Mouse (Mus musculus) neural tube, embryonic 15.5 days (tissue): ENCODE data around the gene Dlgap1. TPM values are rescaled to one million over a fixed set of nuclear protein-coding genes. Genes with fewer than 3 reads are reported as not detected.
A peak's percentile ranks its signal among the peaks of the same experiment; 100 is the strongest.

Source experiments
- ATAC-seq: fragments of 200-750 bp; cut with Nextera tagmentation; 2 replicates; pipeline ENCODE4 v1.8.0; 2017; ENCODE audit warnings: mild to moderate bottlenecking, moderate TSS enrichment, moderate library complexity; ENCODE audit not compliant: low FRiP score
- H3K27ac ChIP-seq: fragments of 300-500 bp; sonication (generic); replicated peaks from 2 replicates; pipeline ENCODE4 v1.5.1; 2015; ENCODE audit warnings: mild to moderate bottlenecking, inconsistent platforms
- H3K27me3 ChIP-seq: fragments of 300-500 bp; sonication (generic); replicated peaks from 2 replicates; pipeline ENCODE4 v1.6.1; 2015; ENCODE audit warnings: inconsistent platforms
- H3K36me3 ChIP-seq: fragments of 300-500 bp; sonication (generic); 2 replicates; pipeline ENCODE4 v1.6.1; 2015; ENCODE audit warnings: inconsistent platforms
- H3K4me1 ChIP-seq: fragments of 300-500 bp; sonication (generic); 2 replicates; pipeline ENCODE4 v1.6.1; 2015; ENCODE audit warnings: inconsistent platforms
- H3K4me2 ChIP-seq: fragments of 300-500 bp; sonication (generic); 2 replicates; pipeline ENCODE4 v1.6.1; 2015; ENCODE audit warnings: inconsistent platforms, mild to moderate bottlenecking, moderate library complexity
- H3K4me3 ChIP-seq: fragments of 300-500 bp; sonication (generic); replicated peaks from 2 replicates; pipeline ENCODE4 v1.5.1; 2015; ENCODE audit warnings: mild to moderate bottlenecking, inconsistent platforms
- H3K9ac ChIP-seq: fragments of 300-500 bp; sonication (generic); replicated peaks from 2 replicates; pipeline ENCODE4 v1.6.1; 2015; ENCODE audit warnings: mild to moderate bottlenecking, inconsistent platforms
- H3K9me3 ChIP-seq: fragments of 300-500 bp; sonication (generic); replicated peaks from 2 replicates; pipeline ENCODE4 v1.6.1; 2016; ENCODE audit warnings: inconsistent platforms
- WGBS: fragments of 180-500 bp; shearing (Covaris S2); methylation state at CpG from one replicate; pipeline ENCODE4 v1.1.7; 2015; ENCODE audit warnings: mixed read lengths; 5-methylcytosine and 5-hydroxymethylcytosine counted together
- polyA plus RNA-seq: library from polyadenylated mRNA; unstranded; fragments of >200 nt; fragmentation: Nextera tagmentation; extraction: Ambion mirVana; gene quantifications from 2 replicates; pipeline ENCODE4 v1.2.1, GENCODE M21; 2015

Gene Dlgap1
- polyA plus RNA-seq, 1 experiment from 2014 or later = 42.6 TPM

GRCm38 (mm10) chr17:70191228-70191627, 222.4 kb downstream of the Dlgap1 start:
- WGBS = 83% methylated on average over 6 of the region's 6 CpGs
- H3K27me3 ChIP-seq = no peaks in the 10 kb centered on the region
- no peaks in the 10 kb centered on the region for H3K4me1 ChIP-seq
- no peak for ATAC-seq
- H3K27ac ChIP-seq = no peak overlapping the region
- no peaks in the 10 kb centered on the region for H3K36me3 ChIP-seq
- no peak overlapping the region for H3K9ac ChIP-seq
- H3K4me2 ChIP-seq = no peak overlapping the region
- H3K4me3 ChIP-seq = no peak overlapping the region
- no peaks in the 10 kb centered on the region for H3K9me3 ChIP-seq

- 70% methylated on average over 3 of the region's 3 CpGs for WGBS
- Histone ChIP-seq H3K36me3 (no peaks in the 10 kb centered on the region), H3K4me3 (no peak overlapping the region), H3K27ac (no peak overlapping the region), H3K9me3 (no peaks in the 10 kb centered on the region), H3K4me2 (no peak overlapping the region), H3K9ac (no peak overlapping the region), H3K4me1 (no peaks in the 10 kb centered on the region), H3K27me3 (no peaks in the 10 kb centered on the region)
- ATAC-seq = no peak
Observed at GRCm38 (mm10) chr17:70222891-70223290, 254.0 kb downstream of the Dlgap1 start.

GRCm38 (mm10) chr17:70247342-70247741, 278.5 kb downstream of the Dlgap1 start:
- no peak overlapping the region for H3K9ac ChIP-seq
- no peaks in the 10 kb centered on the region for H3K36me3 ChIP-seq
- H3K4me3 ChIP-seq = no peak overlapping the region
- no peaks in the 10 kb centered on the region for H3K9me3 ChIP-seq
- 78% methylated on average over 7 of the region's 7 CpGs for WGBS
- no peaks in the 10 kb centered on the region for H3K27me3 ChIP-seq
- H3K4me2 ChIP-seq = no peak overlapping the region
- no peak for ATAC-seq
- H3K4me1 ChIP-seq = no peaks in the 10 kb centered on the region
- H3K27ac ChIP-seq = no peak overlapping the region

GRCm38 (mm10) chr17:70248250-70248649, 279.4 kb downstream of the Dlgap1 start:
- Histone ChIP-seq H3K27me3 (no peaks in the 10 kb centered on the region), H3K4me2 (no peak overlapping the region), H3K4me3 (no peak overlapping the region), H3K9ac (no peak overlapping the region), H3K36me3 (no peaks in the 10 kb centered on the region), H3K9me3 (no peaks in the 10 kb centered on the region), H3K27ac (no peak overlapping the region), H3K4me1 (no peaks in the 10 kb centered on the region)
- no peak for ATAC-seq
- 35% methylated on average over 6 of the region's 6 CpGs for WGBS

- Histone ChIP-seq H3K9me3 (no peaks in the 10 kb centered on the region), H3K4me1 (no peaks in the 10 kb centered on the region), H3K4me2 (no peak overlapping the region), H3K9ac (no peak overlapping the region), H3K36me3 (no peaks in the 10 kb centered on the region), H3K27me3 (no peaks in the 10 kb centered on the region), H3K4me3 (no peak overlapping the region), H3K27ac (no peak overlapping the region)
- 90% methylated on average over 3 of the region's 3 CpGs for WGBS
- ATAC-seq = no peak
Observed at GRCm38 (mm10) chr17:70252476-70252875, 283.6 kb downstream of the Dlgap1 start.

- no peak overlapping the region for H3K9ac ChIP-seq
- no peaks in the 10 kb centered on the region for H3K27me3 ChIP-seq
- H3K4me2 ChIP-seq = no peak overlapping the region
- H3K36me3 ChIP-seq = no peaks in the 10 kb centered on the region
- H3K4me3 ChIP-seq = no peak overlapping the region
- ATAC-seq = no peak; the same call in 1 of the 2 replicates
- 60% methylated on average over 4 of the region's 4 CpGs for WGBS
- no peaks in the 10 kb centered on the region for H3K9me3 ChIP-seq
- H3K4me1 ChIP-seq = no peaks in the 10 kb centered on the region
- H3K27ac ChIP-seq = no peak overlapping the region
Observed at GRCm38 (mm10) chr17:70256371-70256770, 287.5 kb downstream of the Dlgap1 start.

- no peak overlapping the region for H3K4me3 ChIP-seq
- H3K36me3 ChIP-seq = no peaks in the 10 kb centered on the region
- H3K27me3 ChIP-seq = no peaks in the 10 kb centered on the region
- H3K27ac ChIP-seq = no peak overlapping the region
- H3K4me1 ChIP-seq = peaks cover 9% of the 10 kb centered on the region
- 50% methylated on average over 3 of the region's 3 CpGs for WGBS
- ATAC-seq = no peak
- no peaks in the 10 kb centered on the region for H3K9me3 ChIP-seq
- H3K9ac ChIP-seq = no peak overlapping the region
- H3K4me2 ChIP-seq = no peak overlapping the region
Observed at GRCm38 (mm10) chr17:70263156-70263555, 294.3 kb downstream of the Dlgap1 start.

GRCm38 (mm10) chr17:70272125-70272524, 303.3 kb downstream of the Dlgap1 start:
- no peak overlapping the region for H3K4me2 ChIP-seq
- no peaks in the 10 kb centered on the region for H3K27me3 ChIP-seq
- ATAC-seq = no peak
- no peak overlapping the region for H3K9ac ChIP-seq
- H3K4me3 ChIP-seq = no peak overlapping the region
- peaks cover 3% of the 10 kb centered on the region; the same call in 1 of the 2 replicates for H3K4me1 ChIP-seq
- H3K9me3 ChIP-seq = no peaks in the 10 kb centered on the region
- H3K27ac ChIP-seq = no peak overlapping the region
- no peaks in the 10 kb centered on the region for H3K36me3 ChIP-seq
- WGBS = 86% methylated on average over 2 of the region's 2 CpGs

GRCm38 (mm10) chr17:70287708-70288107, 318.8 kb downstream of the Dlgap1 start:
- no peak overlapping the region for H3K9ac ChIP-seq
- no peak overlapping the region for H3K27ac ChIP-seq
- no peak overlapping the region for H3K4me2 ChIP-seq
- H3K36me3 ChIP-seq = no peaks in the 10 kb centered on the region
- H3K27me3 ChIP-seq = no peaks in the 10 kb centered on the region
- WGBS = 85% methylated on average over 2 of the region's 2 CpGs
- no peak overlapping the region for H3K4me3 ChIP-seq
- no peaks in the 10 kb centered on the region for H3K9me3 ChIP-seq
- ATAC-seq = no peak
- no peaks in the 10 kb centered on the region for H3K4me1 ChIP-seq

- Histone ChIP-seq H3K9ac (no peak overlapping the region), H3K36me3 (no peaks in the 10 kb centered on the region), H3K9me3 (no peaks in the 10 kb centered on the region), H3K4me3 (no peak overlapping the region), H3K4me1 (no peaks in the 10 kb centered on the region), H3K4me2 (no peak overlapping the region), H3K27ac (no peak overlapping the region), H3K27me3 (no peaks in the 10 kb centered on the region)
- 79% methylated on average over 7 of the region's 7 CpGs for WGBS
- no peak for ATAC-seq
Observed at GRCm38 (mm10) chr17:70294106-70294505, 325.2 kb downstream of the Dlgap1 start.

- Histone ChIP-seq H3K27ac (no peak overlapping the region), H3K4me1 (peaks cover 3% of the 10 kb centered on the region), H3K27me3 (no peaks in the 10 kb centered on the region), H3K36me3 (no peaks in the 10 kb centered on the region), H3K9me3 (no peaks in the 10 kb centered on the region), H3K9ac (no peak overlapping the region), H3K4me2 (no peak overlapping the region), H3K4me3 (no peak overlapping the region)
- peak; percentile 46; the same call in 1 of the 2 replicates for ATAC-seq
- whole genome bisulfite sequencing = 72% methylated on average over 9 of the region's 9 CpGs
Observed at GRCm38 (mm10) chr17:70301941-70302478, 333.1 kb downstream of the Dlgap1 start.

GRCm38 (mm10) chr17:70302656-70303055, 333.8 kb downstream of the Dlgap1 start:
- 73% methylated on average over 2 of the region's 2 CpGs for WGBS
- no peak overlapping the region for H3K9ac ChIP-seq
- H3K4me2 ChIP-seq = no peak overlapping the region
- peaks cover 6% of the 10 kb centered on the region for H3K4me1 ChIP-seq
- no peaks in the 10 kb centered on the region for H3K36me3 ChIP-seq
- H3K4me3 ChIP-seq = no peak overlapping the region
- no peak overlapping the region for H3K27ac ChIP-seq
- no peaks in the 10 kb centered on the region for H3K9me3 ChIP-seq
- no peaks in the 10 kb centered on the region for H3K27me3 ChIP-seq
- ATAC-seq = 0 out of 2 replicates have a peak, but pooled peaks have one; percentile 39
